ENCODE assay signal across 26 mouse cellular contexts in genomic region chr17:7799894-7800293, GRCm38 (mm10). TPM values are rescaled to one million over a fixed set of nuclear protein-coding genes. Genes with fewer than 3 reads are reported as not detected.
"Had no signal": no experiment of that assay in that cellular context is flagged by ENCODE, and none has a peak within 500 bp of the region (broad histone marks: within the 10 kb centered on the region; RNA-seq: fewer than 3 reads in every experiment).

No protein-coding gene starts in this region.

- H3K4me3 ChIP-seq: heart, adult 2 months; heart, embryonic 13.5 days; heart, embryonic 15.5 days; hindbrain, embryonic 13.5 days; hindbrain, embryonic 15.5 days; kidney, embryonic 15.5 days; limb, embryonic 13.5 days; limb, embryonic 15.5 days; liver, embryonic 12.5 days had no signal

- H3K27ac ChIP-seq: heart, adult 2 months; heart, embryonic 13.5 days; heart, embryonic 15.5 days; hindbrain, embryonic 13.5 days; hindbrain, embryonic 15.5 days; hindbrain, postnatal 0 days; kidney, embryonic 15.5 days; kidney, postnatal 0 days; limb, embryonic 13.5 days; limb, embryonic 15.5 days; liver, embryonic 12.5 days had no signal

- H3K9me3 ChIP-seq: heart, embryonic 13.5 days; heart, embryonic 15.5 days; hindbrain, embryonic 13.5 days; hindbrain, embryonic 15.5 days; kidney, embryonic 15.5 days; limb, embryonic 13.5 days; limb, embryonic 15.5 days; liver, embryonic 12.5 days had no signal

- H3K27me3 ChIP-seq: heart, embryonic 13.5 days; heart, embryonic 15.5 days; hindbrain, embryonic 13.5 days; hindbrain, embryonic 15.5 days; kidney, embryonic 15.5 days; limb, embryonic 13.5 days; limb, embryonic 15.5 days; liver, embryonic 12.5 days had no signal

- H3K9ac ChIP-seq: heart, embryonic 13.5 days; heart, embryonic 15.5 days; hindbrain, embryonic 13.5 days; hindbrain, embryonic 15.5 days; kidney, embryonic 15.5 days; limb, embryonic 13.5 days; limb, embryonic 15.5 days; liver, embryonic 12.5 days had no signal

- H3K36me3 ChIP-seq: heart, embryonic 13.5 days; heart, embryonic 15.5 days; hindbrain, embryonic 13.5 days; hindbrain, embryonic 15.5 days; kidney, embryonic 15.5 days; limb, embryonic 13.5 days; limb, embryonic 15.5 days; liver, embryonic 12.5 days had no signal

- ATAC-seq: hindbrain, postnatal 0 days; intestine, embryonic 16.5 days; liver, embryonic 12.5 days had no signal

- H3K4me1 ChIP-seq: heart, embryonic 13.5 days; heart, embryonic 15.5 days; hindbrain, embryonic 13.5 days; hindbrain, embryonic 15.5 days; kidney, embryonic 15.5 days; liver, embryonic 12.5 days had no signal

- DNase-seq: gastrocnemius, postnatal 14 days; gastrocnemius, postnatal 36 days; heart, adult 11 months; heart, adult 2 months; heart, postnatal 14 days; heart, postnatal 36 days; kidney, adult 11 months; kidney, adult 2 months; kidney, adult 9 months; kidney, postnatal 14 days; kidney, postnatal 36 days; layer of hippocampus, adult 9-11 months; layer of hippocampus, postnatal 36 days; left cerebral cortex, postnatal 4 days had no signal

RNA-seq across cellular contexts. Expression of gene Fndc1, which starts 27.2 kb away (rescaled TPM):
- total RNA-seq: hematopoietic stem cell, adult 5-6 weeks had no signal
